Mouse (Mus musculus) skeletal muscle tissue, adult 2 months (tissue): ENCODE measurements around the gene Emsy.

Experiments
- DNase-seq: peaks from one replicate; pipeline ENCODE4 v3.0.0-alpha.2; 2012; ENCODE audit warnings: low read depth, low spot score

The Emsy gene

GRCm38 (mm10) chr7:98656531-98657221, at the start of gene Emsy:
Gene Emsy (minus strand): TSS chr7:98656783.
- peak; percentile 99 for DNase-seq

DNA sequence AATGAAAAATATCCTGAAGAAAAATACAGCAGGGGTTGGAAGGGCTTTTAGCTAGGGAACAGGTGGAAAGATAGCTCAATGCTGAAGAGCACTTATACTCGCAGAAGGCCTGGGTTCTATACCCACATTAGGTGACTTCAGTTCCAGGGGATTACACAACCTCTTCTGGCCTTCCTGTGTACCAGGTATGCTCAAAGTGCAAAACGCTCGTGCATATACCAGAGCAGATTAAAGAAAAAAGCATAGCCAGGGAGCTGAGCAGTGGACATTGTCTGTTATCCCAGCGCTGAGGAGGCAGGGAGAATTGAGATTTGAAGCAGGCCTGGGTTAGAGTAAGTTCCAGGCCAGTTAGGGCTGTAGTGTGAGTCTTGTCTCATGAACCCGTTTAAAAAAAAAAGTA, 47.7 kb upstream of the Emsy start:
- DNase-seq: no peak

- peak; percentile 28 for DNase-seq
Measured at GRCm38 (mm10) chr7:98703365-98703881, 46.8 kb upstream of the Emsy start.

GRCm38 (mm10) chr7:98702283-98703240, 46.0 kb upstream of the Emsy start, which contains the start of gene Thap12:
Gene Thap12 (plus strand): TSS chr7:98703103.
- peak; percentile 99 for DNase-seq

DNA sequence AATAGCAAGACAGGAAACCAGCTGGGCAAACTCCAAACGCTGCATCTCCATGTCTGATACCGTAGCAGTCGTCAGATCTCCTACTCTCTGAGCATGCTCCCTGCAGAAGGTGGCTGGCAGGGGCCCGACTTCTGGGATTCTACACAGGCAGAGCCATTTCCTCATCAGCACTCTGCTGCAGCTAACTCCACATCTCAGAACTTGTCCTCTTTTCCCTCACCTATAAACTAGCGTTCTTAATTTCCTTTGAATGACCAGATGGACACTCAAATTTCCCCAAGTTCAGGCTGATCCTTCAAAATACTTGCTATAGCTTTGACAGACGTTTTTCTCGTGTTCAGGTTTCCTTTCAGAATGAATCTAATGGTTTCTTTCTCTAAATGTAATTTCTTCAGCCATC, 45.2 kb upstream of the Emsy start:
- no peak for DNase-seq

DNA sequence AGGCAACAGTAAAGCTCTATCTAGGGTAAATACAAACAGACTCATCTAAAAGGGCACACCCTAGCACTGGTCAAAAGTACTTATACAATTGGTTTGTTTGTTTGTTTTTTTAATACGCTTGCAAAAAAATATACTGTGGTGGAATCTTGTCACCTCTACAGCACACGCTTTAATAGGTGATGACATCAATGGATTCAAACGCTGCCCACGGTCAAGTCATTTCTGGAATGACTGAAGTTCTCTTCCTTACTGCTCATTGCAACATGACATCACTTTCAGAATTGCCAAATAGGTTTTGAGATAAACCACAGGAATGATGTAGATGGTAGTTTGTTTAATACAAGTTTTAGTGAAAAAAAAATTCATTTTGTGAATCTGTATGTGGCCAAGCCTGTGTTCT, 42.0 kb upstream of the Emsy start:
- DNase-seq: no peak

GRCm38 (mm10) chr7:98698041-98698440, 41.5 kb upstream of the Emsy start:
- DNase-seq: no peak

DNA sequence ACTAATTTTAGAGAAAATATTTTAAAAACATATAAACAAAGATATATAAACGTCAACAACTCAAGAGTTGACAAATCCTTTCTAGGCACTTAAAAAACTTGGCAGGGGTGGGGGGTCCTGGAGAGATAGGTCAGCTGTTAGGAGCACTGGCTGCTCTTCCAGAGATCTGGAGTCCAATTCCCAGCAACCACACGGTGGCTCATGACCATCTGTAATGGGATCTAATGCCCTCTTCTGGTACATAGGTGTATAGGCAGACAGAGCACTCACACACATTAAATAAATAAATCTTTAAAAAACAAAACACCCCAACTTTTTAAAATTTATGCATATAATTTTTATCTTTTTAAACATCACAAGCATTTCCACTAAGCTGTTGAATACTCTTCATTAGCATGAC, 40.9 kb upstream of the Emsy start:
- no peak for DNase-seq

DNA sequence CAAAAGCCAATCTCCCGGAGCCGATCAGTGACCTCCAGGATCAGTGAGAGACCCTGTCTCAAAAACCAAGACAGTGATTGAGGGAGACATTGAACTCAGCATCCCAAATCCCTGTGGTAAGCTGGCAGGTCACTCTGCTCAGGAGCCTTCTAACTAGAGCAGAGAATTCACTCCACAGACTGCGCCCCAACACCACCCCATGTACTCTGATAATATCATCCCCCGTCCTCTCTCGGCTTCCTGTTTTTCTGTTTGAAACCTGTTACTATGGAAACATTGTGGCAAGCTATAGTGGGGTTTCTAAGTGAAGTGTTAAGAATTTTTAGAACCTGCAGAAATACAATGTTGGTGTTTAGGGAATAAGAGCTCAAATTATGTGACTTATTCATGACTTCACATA, 37.5 kb upstream of the Emsy start:
- no peak for DNase-seq

DNA sequence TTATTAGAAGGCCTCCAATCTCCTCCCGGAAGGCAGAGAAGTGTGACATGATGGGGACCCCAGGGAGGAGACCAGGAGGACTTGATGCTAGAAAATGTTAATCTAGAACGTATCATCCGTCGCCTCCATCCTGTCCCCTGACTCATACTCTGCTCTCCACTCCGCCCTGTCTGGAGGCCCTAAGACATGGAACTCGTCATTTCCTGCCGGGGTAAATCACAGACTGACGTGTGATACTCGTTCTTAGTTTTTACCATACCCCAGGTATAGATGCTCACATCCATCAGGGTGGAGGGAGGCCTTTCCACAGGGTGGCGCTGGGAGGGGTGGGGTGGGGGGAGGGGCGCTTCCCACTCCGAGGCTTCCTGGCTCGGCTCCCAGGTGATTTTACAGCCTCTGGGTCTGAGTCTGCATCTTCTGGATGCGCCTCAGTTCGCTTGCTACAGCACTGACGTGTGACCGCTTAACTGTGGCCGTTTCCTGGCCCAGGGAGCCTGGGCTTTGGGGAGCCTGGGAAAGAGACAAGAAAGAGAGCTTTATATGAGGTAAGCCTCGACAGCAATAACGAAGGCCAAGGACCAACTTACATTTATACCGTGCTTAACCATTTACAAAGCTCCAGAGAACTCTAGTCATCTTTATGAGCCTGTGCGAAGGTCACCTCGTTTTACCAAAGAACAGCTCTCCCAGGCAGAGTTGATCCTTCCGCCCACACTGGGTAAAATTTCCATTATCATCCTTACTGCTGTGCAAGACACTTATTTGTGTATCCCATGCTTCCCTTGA, 36.4 kb upstream of the Emsy start:
- no peak for DNase-seq

GRCm38 (mm10) chr7:98690831-98691230, 34.2 kb upstream of the Emsy start:
- no peak for DNase-seq

DNA sequence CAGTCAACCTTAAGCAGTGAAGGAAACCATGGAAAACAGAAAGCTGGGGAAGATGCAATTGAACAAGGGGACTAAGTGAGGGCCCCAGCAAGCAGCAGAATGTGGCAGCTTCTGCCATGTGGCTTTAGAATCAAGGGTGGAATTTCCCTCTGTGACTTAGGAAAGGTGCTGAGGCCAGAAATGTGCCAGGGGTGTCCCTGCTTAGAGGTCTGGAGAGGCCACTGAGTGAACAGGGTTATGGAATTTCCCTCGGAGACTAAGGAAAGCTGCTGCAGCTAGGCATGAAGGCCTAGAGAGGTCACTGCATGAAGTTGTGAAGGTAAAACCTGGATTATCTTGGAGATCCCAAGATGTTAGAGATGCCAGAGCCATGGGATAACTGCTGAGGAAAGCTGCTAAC, 33.5 kb upstream of the Emsy start:
- no peak for DNase-seq

- peak; percentile 34 for DNase-seq
Measured at GRCm38 (mm10) chr7:98685895-98686294, 29.3 kb upstream of the Emsy start.

- no peak for DNase-seq
Measured at GRCm38 (mm10) chr7:98682821-98683220, 26.2 kb upstream of the Emsy start.

DNA sequence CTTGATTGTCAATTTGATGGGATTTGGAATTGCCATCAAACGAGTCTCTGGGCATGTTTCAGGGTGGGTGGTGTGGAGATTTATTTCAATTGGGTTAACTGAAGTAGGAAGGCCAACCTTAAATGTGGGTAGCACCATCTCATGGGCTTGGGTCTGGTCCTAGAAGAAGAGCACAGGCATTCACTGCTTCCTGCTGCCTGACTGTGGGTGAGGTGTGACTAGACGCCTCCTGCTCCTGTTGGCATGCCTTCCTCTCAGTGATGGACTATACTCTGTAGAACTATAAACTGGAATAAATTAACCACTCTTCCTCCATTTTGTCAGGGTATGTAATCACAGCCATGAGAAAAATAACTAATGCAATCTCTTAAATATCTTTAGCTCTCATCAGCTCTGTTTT, 24.1 kb upstream of the Emsy start:
- DNase-seq: no peak

GRCm38 (mm10) chr7:98678441-98678840, 21.9 kb upstream of the Emsy start:
- DNase-seq: no peak

- DNase-seq: no peak
Measured at GRCm38 (mm10) chr7:98677511-98677910, 20.9 kb upstream of the Emsy start.

DNA sequence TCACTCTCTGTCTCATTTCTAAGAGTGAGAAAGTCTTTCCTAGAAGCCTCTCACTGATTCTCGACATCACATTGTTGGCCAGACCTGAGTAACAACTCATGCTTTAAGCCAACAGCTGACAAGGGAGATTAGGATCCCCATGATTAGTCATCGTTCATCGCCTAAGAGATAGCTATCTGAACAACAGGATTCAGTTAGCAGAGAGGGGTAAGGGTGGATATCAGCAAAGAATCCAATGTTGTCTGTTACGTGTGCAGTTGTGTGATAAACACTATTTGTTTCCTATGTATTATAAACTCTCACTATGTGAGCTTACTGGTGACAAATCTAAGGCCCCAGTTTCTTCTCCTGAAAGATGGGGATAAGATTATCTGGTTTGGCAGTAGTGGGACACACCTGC, 17.8 kb upstream of the Emsy start:
- DNase-seq: no peak

DNA sequence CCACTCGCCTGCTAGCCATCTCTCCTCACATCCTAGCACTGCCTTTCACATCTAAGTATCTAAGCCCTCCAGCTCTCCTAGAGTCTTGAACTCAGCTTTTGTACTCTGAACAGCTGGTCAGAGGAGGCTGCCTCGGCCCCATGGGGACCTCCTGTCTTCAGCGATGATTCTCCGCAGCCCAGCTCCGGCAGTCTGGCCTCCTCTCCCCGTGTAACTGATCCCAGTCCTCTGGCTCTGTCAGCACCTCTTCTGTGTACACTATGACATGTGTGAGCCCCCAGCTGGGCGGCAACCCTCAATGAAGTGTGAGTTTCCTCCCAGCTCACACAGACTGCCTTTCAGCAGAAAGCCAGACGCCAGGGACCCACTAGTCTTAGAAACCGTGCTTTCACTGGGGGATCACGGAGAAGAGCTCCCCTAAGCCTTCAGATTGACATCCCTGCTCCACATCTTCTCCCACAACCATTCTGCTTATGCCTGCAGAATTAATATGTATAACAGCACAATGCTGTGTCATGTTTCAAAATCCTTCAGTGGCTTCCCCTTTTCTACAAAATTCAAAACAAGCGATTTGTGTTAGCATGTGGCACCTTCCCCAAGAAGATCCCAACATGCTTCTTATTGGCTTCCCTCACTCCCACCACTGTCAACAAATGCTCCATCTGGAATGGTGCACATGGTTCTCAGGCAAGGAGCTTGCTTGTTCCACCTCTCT, 15.8 kb upstream of the Emsy start:
- DNase-seq: peak; percentile 66

DNA sequence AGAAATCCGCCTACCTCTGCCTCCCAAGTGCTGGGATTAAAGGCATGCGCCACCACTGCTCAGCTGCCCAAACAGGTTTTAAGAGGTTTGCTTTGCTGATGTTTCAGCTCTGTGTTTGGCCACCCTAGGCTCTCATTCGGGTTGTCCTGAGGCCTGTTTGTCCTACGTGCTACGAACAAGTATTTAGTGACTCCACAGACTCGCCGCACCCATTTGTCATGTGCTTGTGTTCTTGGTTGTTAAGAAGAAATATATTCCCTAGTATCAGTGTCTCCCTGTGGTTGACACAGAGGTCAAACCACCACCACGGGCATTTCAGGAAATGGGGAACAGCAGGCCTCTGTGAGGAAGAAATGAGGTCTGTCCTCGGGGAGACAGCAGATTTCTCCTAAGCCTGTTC, 14.8 kb upstream of the Emsy start:
- DNase-seq: peak; percentile 39

GRCm38 (mm10) chr7:98670831-98671230, 14.2 kb upstream of the Emsy start:
- no peak for DNase-seq
